Mouse (Mus musculus): Measurements from ENCODE around the gene Cyp4a12b. TPM values are rescaled to one million over a fixed set of nuclear protein-coding genes. Genes with fewer than 3 reads are reported as not detected.
"Not testable (repeated sequence)": the region's sequence is repeated elsewhere in the genome, so short reads cannot be mapped to it uniquely, and the experiment has no call there.

The Cyp4a12b gene
- not detected in 2 replicates for polyA plus RNA-seq (2015; fragmentation: Nextera tagmentation; extraction: Ambion mirVana)

- not testable (repeated sequence) for H3K36me3 ChIP-seq (ENCODE audit: control insufficient read depth, insufficient read depth, low read length); H3K4me2 ChIP-seq (ENCODE audit: low read depth, low read length); H3K27me3 ChIP-seq (ENCODE audit: control insufficient read depth, insufficient read depth, low read depth, low read length); H3K4me3 ChIP-seq (ENCODE audit: low read length); ATAC-seq (ENCODE audit: low read depth); H3K4me1 ChIP-seq (replicated peaks; ENCODE audit: control insufficient read depth, insufficient read depth, low read length); H3K9ac ChIP-seq (ENCODE audit: low read length); H3K9me3 ChIP-seq (ENCODE audit: control insufficient read depth, low read length); H3K27ac ChIP-seq (ENCODE audit: low read length)
Measured at GRCm38 (mm10) chr4:115411324-115411723, at the start of gene Cyp4a12b. Gene Cyp4a12b, plus strand, starts transcription at chr4:115411624.

- not testable (repeated sequence) for H3K27ac ChIP-seq (ENCODE audit: low read length); H3K36me3 ChIP-seq (ENCODE audit: control insufficient read depth, insufficient read depth, low read length); H3K9me3 ChIP-seq (ENCODE audit: control insufficient read depth, low read length); H3K4me1 ChIP-seq (replicated peaks; ENCODE audit: control insufficient read depth, insufficient read depth, low read length); H3K4me3 ChIP-seq (ENCODE audit: low read length); H3K27me3 ChIP-seq (ENCODE audit: control insufficient read depth, insufficient read depth, low read depth, low read length); H3K9ac ChIP-seq (ENCODE audit: low read length); ATAC-seq (ENCODE audit: low read depth); H3K4me2 ChIP-seq (ENCODE audit: low read depth, low read length)
- 61% methylated on average over 3 of the region's 3 CpGs for WGBS
Measured at GRCm38 (mm10) chr4:115365624-115366023, 45.8 kb upstream of the Cyp4a12b start.

DNA sequence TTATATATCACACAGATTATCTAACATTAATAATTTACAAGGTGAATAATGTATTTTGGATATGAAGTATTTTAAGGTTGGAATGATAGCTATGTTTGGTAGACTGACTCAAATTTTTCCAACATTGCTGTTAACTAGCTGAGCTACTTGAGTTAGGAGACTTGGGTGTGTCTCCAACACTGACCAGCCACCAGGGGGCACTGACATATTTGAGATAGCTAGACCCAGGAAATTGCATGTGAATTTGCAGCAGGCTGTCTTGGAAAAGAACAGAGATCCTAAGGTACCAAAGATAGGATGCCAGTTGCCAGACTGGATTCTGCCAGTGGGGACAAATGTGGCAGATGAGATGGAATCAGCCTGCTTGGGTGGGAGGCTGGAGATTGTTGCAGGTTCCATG, 43.4 kb upstream of the Cyp4a12b start:
- not testable (repeated sequence) for H3K4me3 ChIP-seq (ENCODE audit: low read length); H3K9me3 ChIP-seq (ENCODE audit: control insufficient read depth, low read length); H3K4me1 ChIP-seq (replicated peaks; ENCODE audit: control insufficient read depth, insufficient read depth, low read length); H3K4me2 ChIP-seq (ENCODE audit: low read depth, low read length); H3K27me3 ChIP-seq (ENCODE audit: control insufficient read depth, insufficient read depth, low read depth, low read length); H3K27ac ChIP-seq (ENCODE audit: low read length); H3K9ac ChIP-seq (ENCODE audit: low read length); ATAC-seq (ENCODE audit: low read depth); H3K36me3 ChIP-seq (ENCODE audit: control insufficient read depth, insufficient read depth, low read length)

- H3K27ac ChIP-seq (ENCODE audit: low read length); H3K27me3 ChIP-seq (ENCODE audit: control insufficient read depth, insufficient read depth, low read depth, low read length); ATAC-seq (ENCODE audit: low read depth); H3K9ac ChIP-seq (ENCODE audit: low read length); H3K4me1 ChIP-seq (replicated peaks; ENCODE audit: control insufficient read depth, insufficient read depth, low read length); H3K36me3 ChIP-seq (ENCODE audit: control insufficient read depth, insufficient read depth, low read length); H3K9me3 ChIP-seq (ENCODE audit: control insufficient read depth, low read length); H3K4me2 ChIP-seq (ENCODE audit: low read depth, low read length); H3K4me3 ChIP-seq (ENCODE audit: low read length): not testable (repeated sequence)
- WGBS: 87% methylated on average over 2 of the region's 2 CpGs
Measured at GRCm38 (mm10) chr4:115396256-115396655, 15.2 kb upstream of the Cyp4a12b start.

DNA sequence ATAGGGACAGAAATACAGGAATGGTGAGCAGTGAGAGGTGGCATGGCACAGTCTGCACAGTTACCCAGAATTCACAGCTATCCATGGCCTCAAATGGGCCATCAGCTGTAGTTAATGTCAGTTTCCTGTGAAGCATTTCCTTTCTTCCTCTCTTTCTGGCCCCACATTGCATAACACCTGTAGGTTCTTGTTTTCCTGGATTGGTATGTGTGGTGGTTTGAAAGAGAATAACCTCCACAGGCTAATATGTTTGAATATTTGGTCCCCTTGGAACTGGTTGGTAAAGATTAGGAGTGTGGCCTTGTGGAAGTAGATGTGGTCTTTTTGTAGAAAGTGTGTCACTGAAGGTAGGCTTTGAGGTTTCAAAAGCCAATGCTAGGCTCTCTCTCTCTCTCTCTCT, 14.5 kb upstream of the Cyp4a12b start:
- H3K27ac ChIP-seq (ENCODE audit: low read length); H3K4me2 ChIP-seq (ENCODE audit: low read depth, low read length); H3K27me3 ChIP-seq (ENCODE audit: control insufficient read depth, insufficient read depth, low read depth, low read length); ATAC-seq (ENCODE audit: low read depth); H3K4me1 ChIP-seq (replicated peaks; ENCODE audit: control insufficient read depth, insufficient read depth, low read length); H3K9ac ChIP-seq (ENCODE audit: low read length); H3K36me3 ChIP-seq (ENCODE audit: control insufficient read depth, insufficient read depth, low read length); H3K9me3 ChIP-seq (ENCODE audit: control insufficient read depth, low read length); H3K4me3 ChIP-seq (ENCODE audit: low read length): not testable (repeated sequence)

- Histone ChIP-seq H3K27me3 (ENCODE audit: control insufficient read depth, insufficient read depth, low read depth, low read length) (no peaks in the 10 kb centered on the region), H3K4me3 (ENCODE audit: low read length) (no peak overlapping the region), H3K36me3 (ENCODE audit: control insufficient read depth, insufficient read depth, low read length) (no peaks in the 10 kb centered on the region), H3K4me1 (replicated peaks; ENCODE audit: control insufficient read depth, insufficient read depth, low read length) (no peaks in the 10 kb centered on the region), H3K9me3 (ENCODE audit: control insufficient read depth, low read length) (no peaks in the 10 kb centered on the region), H3K4me2 (ENCODE audit: low read depth, low read length) (no peak overlapping the region), H3K9ac (ENCODE audit: low read length) (no peak overlapping the region), H3K27ac (ENCODE audit: low read length) (no peak overlapping the region)
- WGBS: 57% methylated on average over 3 of the region's 3 CpGs
- no peak for ATAC-seq (ENCODE audit: low read depth)
Measured at GRCm38 (mm10) chr4:115450577-115451137, 39.2 kb downstream of the Cyp4a12b start.

- H3K9ac ChIP-seq (ENCODE audit: low read length): no peak within 1 kb of the TSS
- H3K27ac ChIP-seq (ENCODE audit: low read length): no peak within 1 kb of the TSS
- H3K4me2 ChIP-seq (ENCODE audit: low read depth, low read length): no peak within 1 kb of the TSS
- no peaks in the 10 kb centered on the region for H3K9me3 ChIP-seq (ENCODE audit: control insufficient read depth, low read length)
- no peaks in the 10 kb centered on the region for H3K27me3 ChIP-seq (ENCODE audit: control insufficient read depth, insufficient read depth, low read depth, low read length)
- ATAC-seq (ENCODE audit: low read depth): no peak
- H3K36me3 ChIP-seq (ENCODE audit: control insufficient read depth, insufficient read depth, low read length): no peaks in the 10 kb centered on the region
- no peaks in the 10 kb centered on the region for H3K4me1 ChIP-seq (replicated peaks; ENCODE audit: control insufficient read depth, insufficient read depth, low read length)
- WGBS: 58% methylated on average over 3 of the region's 3 CpGs
- no peak within 1 kb of the TSS for H3K4me3 ChIP-seq (ENCODE audit: low read length)
Measured at GRCm38 (mm10) chr4:115452304-115452703, 40.9 kb downstream of the Cyp4a12b start, which contains the start of gene Cyp4a30b. Gene Cyp4a30b, plus strand, starts transcription at chr4:115452604.

- not testable (repeated sequence) for ATAC-seq (ENCODE audit: low read depth)
Measured at GRCm38 (mm10) chr4:115473585-115473984, 62.2 kb downstream of the Cyp4a12b start.

GRCm38 (mm10) chr4:115476051-115476450, 64.6 kb downstream of the Cyp4a12b start:
- not testable (repeated sequence) for H3K9ac ChIP-seq (ENCODE audit: low read length); H3K9me3 ChIP-seq (ENCODE audit: control insufficient read depth, low read length); H3K36me3 ChIP-seq (ENCODE audit: control insufficient read depth, insufficient read depth, low read length); H3K27me3 ChIP-seq (ENCODE audit: control insufficient read depth, insufficient read depth, low read depth, low read length); ATAC-seq (ENCODE audit: low read depth); H3K4me2 ChIP-seq (ENCODE audit: low read depth, low read length); H3K4me1 ChIP-seq (replicated peaks; ENCODE audit: control insufficient read depth, insufficient read depth, low read length); H3K27ac ChIP-seq (ENCODE audit: low read length); H3K4me3 ChIP-seq (ENCODE audit: low read length)

More at GRCm38 (mm10) chr4:115473585-115473984, 62.2 kb downstream of the Cyp4a12b start:
- H3K27me3 ChIP-seq (ENCODE audit: control insufficient read depth, insufficient read depth, low read depth, low read length); H3K4me3 ChIP-seq (ENCODE audit: low read length); H3K9ac ChIP-seq (ENCODE audit: low read length); H3K4me2 ChIP-seq (ENCODE audit: low read depth, low read length); H3K27ac ChIP-seq (ENCODE audit: low read length); H3K4me1 ChIP-seq (replicated peaks; ENCODE audit: control insufficient read depth, insufficient read depth, low read length); H3K36me3 ChIP-seq (ENCODE audit: control insufficient read depth, insufficient read depth, low read length); H3K9me3 ChIP-seq (ENCODE audit: control insufficient read depth, low read length): not testable (repeated sequence)
- 86% methylated on average over 3 of the region's 3 CpGs for WGBS

Data from lung, embryonic 16.5 days (tissue).